Mouse (Mus musculus) midbrain, embryonic 13.5 days (tissue): Measurements from ENCODE around the gene Zdhhc23. TPM values are rescaled to one million over a fixed set of nuclear protein-coding genes. Genes with fewer than 3 reads are reported as not detected.

Source experiments
- ATAC-seq: fragments of 200-750 bp; cut with Nextera tagmentation; 2 replicates; pipeline ENCODE4 v1.8.0; 2017; ENCODE audit warnings: mild to moderate bottlenecking, moderate TSS enrichment, moderate library complexity
- H3K27ac ChIP-seq: fragments of 300-500 bp; sonication (generic); 2 replicates; pipeline ENCODE4 v1.5.1; 2015; ENCODE audit warnings: inconsistent platforms, mild to moderate bottlenecking, moderate library complexity
- H3K27me3 ChIP-seq: fragments of 300-500 bp; sonication (generic); 2 replicates; pipeline ENCODE4 v1.6.1; 2015; ENCODE audit warnings: mild to moderate bottlenecking, inconsistent platforms
- H3K36me3 ChIP-seq: fragments of 300-500 bp; sonication (generic); 2 replicates; pipeline ENCODE4 v1.6.1; 2015; ENCODE audit warnings: mild to moderate bottlenecking, inconsistent platforms
- H3K4me1 ChIP-seq: fragments of 300-500 bp; sonication (generic); replicated peaks from 2 replicates; pipeline ENCODE4 v1.6.1; 2015; ENCODE audit warnings: inconsistent platforms
- H3K4me2 ChIP-seq: fragments of 300-500 bp; sonication (generic); replicated peaks from 2 replicates; pipeline ENCODE4 v1.6.1; 2015; ENCODE audit warnings: moderate library complexity, mild to moderate bottlenecking, inconsistent platforms
- H3K4me3 ChIP-seq: fragments of 300-500 bp; sonication (generic); replicated peaks from 2 replicates; pipeline ENCODE4 v1.5.1; 2015; ENCODE audit warnings: mild to moderate bottlenecking, inconsistent platforms
- H3K9ac ChIP-seq: fragments of 300-500 bp; sonication (generic); replicated peaks from 2 replicates; pipeline ENCODE4 v1.6.1; 2015; ENCODE audit warnings: mild to moderate bottlenecking, inconsistent platforms
- H3K9me3 ChIP-seq: fragments of 300-500 bp; sonication (generic); 2 replicates; pipeline ENCODE4 v1.6.1; 2016; ENCODE audit warnings: mild to moderate bottlenecking, inconsistent platforms
- WGBS: fragments of 180-500 bp; shearing (Covaris S2); methylation state at CpG from one replicate; pipeline ENCODE4 v1.1.7; 2015; 5-methylcytosine and 5-hydroxymethylcytosine counted together
- polyA plus RNA-seq: library from polyadenylated mRNA; unstranded; fragments of >200 nt; fragmentation: Nextera tagmentation; extraction: Ambion mirVana; gene quantifications from 2 replicates; pipeline ENCODE4 v1.2.1, GENCODE M21; 2015

Gene Zdhhc23
- polyA plus RNA-seq, result 1.0 and 1.4 TPM in 2 replicates

- Histone ChIP-seq H3K4me3 (peak within 1 kb of the TSS; percentile 72), H3K4me2 (peak within 1 kb of the TSS; percentile 100), H3K9ac (peak within 1 kb of the TSS; percentile 69), H3K4me1 (peaks cover 6% of the 10 kb centered on the region), H3K36me3 (no peaks in the 10 kb centered on the region), H3K9me3 (no peaks in the 10 kb centered on the region), H3K27me3 (peaks cover 28% of the 10 kb centered on the region), H3K27ac (no peak within 1 kb of the TSS)
- WGBS, result under 1% methylated on average over 86 of the region's 103 CpGs
- ATAC-seq, result peak; percentile 91
These were observed at the start of gene Zdhhc23 for GRCm38 (mm10) chr16:43979328-43980109. Zdhhc23 (minus strand) TSS chr16:43979791.

- H3K4me1 ChIP-seq, result no peaks in the 10 kb centered on the region
- no peak overlapping the region for H3K4me2 ChIP-seq
- WGBS, result 70% methylated on average over 2 of the region's 2 CpGs
- H3K27me3 ChIP-seq, result no peaks in the 10 kb centered on the region
- H3K9ac ChIP-seq, result no peak overlapping the region
- no peaks in the 10 kb centered on the region for H3K9me3 ChIP-seq
- no peaks in the 10 kb centered on the region for H3K36me3 ChIP-seq
- H3K27ac ChIP-seq, result no peak overlapping the region
- ATAC-seq, result no peak
- no peak overlapping the region for H3K4me3 ChIP-seq
These were observed 49.7 kb upstream of the Zdhhc23 start for GRCm38 (mm10) chr16:44029273-44029672.

GRCm38 (mm10) chr16:44026822-44027221 is 47.2 kb upstream of the Zdhhc23 start:
- Histone ChIP-seq H3K27me3 (no peaks in the 10 kb centered on the region), H3K4me3 (no peak overlapping the region), H3K36me3 (no peaks in the 10 kb centered on the region), H3K9ac (no peak overlapping the region), H3K27ac (no peak overlapping the region), H3K4me1 (no peaks in the 10 kb centered on the region), H3K4me2 (no peak overlapping the region), H3K9me3 (no peaks in the 10 kb centered on the region)
- ATAC-seq, result no peak
- WGBS, result 93% methylated on average over 9 of the region's 9 CpGs

- H3K27me3 ChIP-seq, result no peaks in the 10 kb centered on the region
- 71% methylated on average over 6 of the region's 6 CpGs for WGBS
- no peak overlapping the region for H3K9ac ChIP-seq
- no peak overlapping the region for H3K4me2 ChIP-seq
- H3K27ac ChIP-seq, result no peak overlapping the region
- H3K9me3 ChIP-seq, result no peaks in the 10 kb centered on the region
- no peak for ATAC-seq
- H3K36me3 ChIP-seq, result no peaks in the 10 kb centered on the region
- no peak overlapping the region for H3K4me3 ChIP-seq
- no peaks in the 10 kb centered on the region for H3K4me1 ChIP-seq
These were observed 46.6 kb upstream of the Zdhhc23 start for GRCm38 (mm10) chr16:44026210-44026609.

- H3K27me3 ChIP-seq, result no peaks in the 10 kb centered on the region
- no peak overlapping the region for H3K27ac ChIP-seq
- no peak overlapping the region for H3K4me3 ChIP-seq
- no peaks in the 10 kb centered on the region for H3K4me1 ChIP-seq
- H3K9ac ChIP-seq, result no peak overlapping the region
- no peaks in the 10 kb centered on the region for H3K9me3 ChIP-seq
- no peak for ATAC-seq
- 90% methylated on average over 2 of the region's 2 CpGs for WGBS
- H3K36me3 ChIP-seq, result no peaks in the 10 kb centered on the region
- H3K4me2 ChIP-seq, result no peak overlapping the region
These were observed 39.5 kb upstream of the Zdhhc23 start for GRCm38 (mm10) chr16:44018986-44019548.

GRCm38 (mm10) chr16:44018372-44018771 is 38.8 kb upstream of the Zdhhc23 start:
- no peak overlapping the region for H3K9ac ChIP-seq
- H3K4me3 ChIP-seq, result no peak overlapping the region
- H3K27me3 ChIP-seq, result no peaks in the 10 kb centered on the region
- 69% methylated on average over 7 of the region's 7 CpGs for WGBS
- H3K27ac ChIP-seq, result no peak overlapping the region
- no peak for ATAC-seq
- no peaks in the 10 kb centered on the region for H3K4me1 ChIP-seq
- H3K36me3 ChIP-seq, result no peaks in the 10 kb centered on the region
- H3K4me2 ChIP-seq, result no peak overlapping the region
- H3K9me3 ChIP-seq, result no peaks in the 10 kb centered on the region

GRCm38 (mm10) chr16:44017707-44018106 is 38.1 kb upstream of the Zdhhc23 start:
- Histone ChIP-seq H3K4me2 (no peak overlapping the region), H3K36me3 (no peaks in the 10 kb centered on the region), H3K27me3 (no peaks in the 10 kb centered on the region), H3K4me1 (no peaks in the 10 kb centered on the region), H3K27ac (no peak overlapping the region), H3K9me3 (no peaks in the 10 kb centered on the region), H3K4me3 (no peak overlapping the region), H3K9ac (no peak overlapping the region)
- ATAC-seq, result no peak
- 88% methylated on average over 4 of the region's 4 CpGs for WGBS

- H3K27me3 ChIP-seq, result no peaks in the 10 kb centered on the region
- ATAC-seq, result no peak
- no peak overlapping the region for H3K27ac ChIP-seq
These were observed 36.6 kb upstream of the Zdhhc23 start for GRCm38 (mm10) chr16:44016164-44016563.

GRCm38 (mm10) chr16:44015416-44016158 is 36.0 kb upstream of the Zdhhc23 start:
- H3K4me2 ChIP-seq, result no peak overlapping the region
- no peak for ATAC-seq
- H3K36me3 ChIP-seq, result no peaks in the 10 kb centered on the region
- H3K4me1 ChIP-seq, result no peaks in the 10 kb centered on the region
- no peak overlapping the region for H3K27ac ChIP-seq
- no peak overlapping the region for H3K4me3 ChIP-seq
- WGBS, result 76% methylated on average over 16 of the region's 16 CpGs
- no peak overlapping the region for H3K9ac ChIP-seq
- no peaks in the 10 kb centered on the region for H3K9me3 ChIP-seq
- no peaks in the 10 kb centered on the region for H3K27me3 ChIP-seq

More at GRCm38 (mm10) chr16:44016164-44016563, 36.6 kb upstream of the Zdhhc23 start:
- WGBS, result 28% methylated on average over 11 of the region's 11 CpGs
- H3K4me1 ChIP-seq, result no peaks in the 10 kb centered on the region
- H3K4me3 ChIP-seq, result no peak overlapping the region
- no peak overlapping the region for H3K4me2 ChIP-seq
- no peaks in the 10 kb centered on the region for H3K36me3 ChIP-seq
- no peak overlapping the region for H3K9ac ChIP-seq
- H3K9me3 ChIP-seq, result no peaks in the 10 kb centered on the region

- Histone ChIP-seq H3K9ac (no peak overlapping the region), H3K4me3 (no peak overlapping the region), H3K36me3 (no peaks in the 10 kb centered on the region), H3K4me2 (no peak overlapping the region), H3K4me1 (no peaks in the 10 kb centered on the region), H3K27me3 (no peaks in the 10 kb centered on the region), H3K27ac (no peak overlapping the region), H3K9me3 (no peaks in the 10 kb centered on the region)
- WGBS, result 78% methylated on average over 5 of the region's 5 CpGs
- ATAC-seq, result no peak
These were observed 31.4 kb upstream of the Zdhhc23 start for GRCm38 (mm10) chr16:44011010-44011409.

GRCm38 (mm10) chr16:44002086-44002485 is 22.5 kb upstream of the Zdhhc23 start:
- 69% methylated on average over 5 of the region's 5 CpGs for WGBS
- Histone ChIP-seq H3K27me3 (no peaks in the 10 kb centered on the region), H3K4me3 (no peak overlapping the region), H3K4me2 (no peak overlapping the region), H3K27ac (no peak overlapping the region), H3K9me3 (no peaks in the 10 kb centered on the region), H3K36me3 (no peaks in the 10 kb centered on the region), H3K4me1 (no peaks in the 10 kb centered on the region), H3K9ac (no peak overlapping the region)
- ATAC-seq, result no peak

- Histone ChIP-seq H3K4me1 (no peaks in the 10 kb centered on the region), H3K9ac (no peak overlapping the region), H3K27me3 (no peaks in the 10 kb centered on the region), H3K4me3 (no peak overlapping the region), H3K9me3 (no peaks in the 10 kb centered on the region), H3K4me2 (no peak overlapping the region), H3K36me3 (no peaks in the 10 kb centered on the region), H3K27ac (no peak overlapping the region)
- no peak for ATAC-seq
- WGBS, result 81% methylated on average over 5 of the region's 5 CpGs
These were observed 19.9 kb upstream of the Zdhhc23 start for GRCm38 (mm10) chr16:43999541-43999940.
